Mouse (Mus musculus): ENCODE data around the gene Rap1gds1. TPM values are rescaled to one million over a fixed set of nuclear protein-coding genes. Genes with fewer than 3 reads are reported as not detected.

Rap1gds1 gene
- polyA plus RNA-seq, 1 experiment, result 18.0 TPM

DNA sequence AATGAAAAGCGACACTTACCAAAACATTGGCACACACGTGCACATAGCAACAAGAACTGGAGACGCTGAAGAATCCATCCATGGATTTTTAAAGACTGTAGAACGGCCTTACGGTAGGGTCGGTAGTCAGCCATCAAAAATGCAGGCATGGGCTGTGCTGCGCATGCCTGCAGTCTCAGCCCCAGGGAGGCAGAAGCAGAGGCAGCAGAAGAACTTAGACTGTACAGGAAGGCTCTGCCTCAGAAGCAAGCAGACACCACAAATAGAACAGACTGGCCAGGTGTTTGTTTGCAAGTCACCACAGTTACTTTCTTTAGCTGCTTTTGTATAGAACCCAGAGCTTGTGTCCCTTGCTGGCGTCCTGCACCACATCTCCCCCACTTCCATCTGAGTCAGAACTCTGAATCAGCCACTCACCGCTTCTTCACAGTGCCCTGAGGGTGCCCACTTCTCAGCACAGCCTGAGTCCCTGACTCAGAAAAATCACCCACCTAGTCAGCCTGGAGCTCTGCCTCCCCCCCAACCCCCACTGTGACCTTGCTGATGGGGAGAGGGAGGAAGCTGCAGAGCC lies 174.3 kb downstream of the Rap1gds1 start:
- Histone ChIP-seq H3K4me3 (replicated peaks; ENCODE audit: control insufficient read depth, low read depth, low read length) (no peak overlapping the region), H3K4me1 (ENCODE audit: control insufficient read depth, insufficient read depth, low read length) (no peaks in the 10 kb centered on the region), H3K27ac (ENCODE audit: control insufficient read depth, insufficient read depth, low read depth, low read length, poor library complexity) (no peak overlapping the region)
- no peak for TF ChIP-seq POLR2A (IDR thresholded peaks at IDR 0.05; ENCODE audit: borderline replicate concordance, control insufficient read depth, low read depth, low read length)
- TF ChIP-seq CTCF (IDR thresholded peaks at IDR 0.05; ENCODE audit: control insufficient read depth, insufficient read depth, low read length), result no peak
- 87% methylated on average over 9 of the region's 9 CpGs for WGBS

DNA sequence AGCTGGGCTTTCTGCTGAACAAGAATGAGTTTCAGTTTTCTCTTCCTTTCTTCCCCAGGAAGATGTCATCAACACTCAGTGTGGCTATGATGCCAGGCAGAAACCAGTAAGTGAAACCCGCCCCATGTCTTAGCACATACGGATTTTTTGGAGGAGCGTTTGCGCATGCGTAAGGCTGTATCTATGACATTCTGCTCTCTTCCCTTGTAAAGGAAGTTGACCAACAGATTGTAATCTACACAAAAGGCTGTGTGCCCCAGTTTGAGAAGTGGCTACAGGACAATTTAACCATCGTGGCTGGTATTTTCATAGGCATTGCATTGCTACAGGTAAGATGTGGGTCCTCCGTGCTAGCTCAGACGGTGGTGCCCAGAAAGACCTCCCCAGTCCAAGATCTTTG lies 176.9 kb downstream of the Rap1gds1 start:
- Histone ChIP-seq H3K4me1 (ENCODE audit: control insufficient read depth, insufficient read depth, low read length) (no peaks in the 10 kb centered on the region; the same call in 1 of the 2 replicates), H3K27ac (ENCODE audit: control insufficient read depth, insufficient read depth, low read depth, low read length, poor library complexity) (no peak overlapping the region), H3K4me3 (replicated peaks; ENCODE audit: control insufficient read depth, low read depth, low read length) (no peak overlapping the region)
- 87% methylated on average over 8 of the region's 8 CpGs for WGBS
- no peak for TF ChIP-seq CTCF (IDR thresholded peaks at IDR 0.05; ENCODE audit: control insufficient read depth, insufficient read depth, low read length)
- TF ChIP-seq POLR2A (IDR thresholded peaks at IDR 0.05; ENCODE audit: borderline replicate concordance, control insufficient read depth, low read depth, low read length), result no peak

DNA sequence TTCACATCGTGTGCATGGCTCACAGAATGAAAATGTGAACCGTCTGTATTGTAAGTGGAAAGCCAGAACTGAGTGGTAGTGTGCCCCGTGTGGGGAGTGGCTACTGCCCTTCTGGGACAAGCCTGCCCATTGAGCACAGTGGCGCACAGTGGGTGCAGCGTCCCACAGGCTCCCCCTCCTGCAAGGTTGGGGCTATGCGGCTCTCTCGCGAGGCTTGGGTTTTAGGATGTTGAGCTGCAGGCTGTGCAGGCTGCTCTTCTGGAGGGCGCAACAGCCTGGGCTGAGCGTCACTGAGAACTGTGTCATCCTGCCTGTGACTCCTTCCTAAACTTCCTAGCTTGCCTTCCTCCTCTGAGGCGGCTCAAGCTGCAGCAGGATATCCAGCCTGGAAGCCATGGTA lies 177.5 kb downstream of the Rap1gds1 start:
- Histone ChIP-seq H3K27ac (ENCODE audit: control insufficient read depth, insufficient read depth, low read depth, low read length, poor library complexity) (no peak overlapping the region; the same call in 1 of the 2 replicates), H3K4me3 (replicated peaks; ENCODE audit: control insufficient read depth, low read depth, low read length) (no peak overlapping the region), H3K4me1 (ENCODE audit: control insufficient read depth, insufficient read depth, low read length) (no peaks in the 10 kb centered on the region; the same call in 1 of the 2 replicates)
- TF ChIP-seq POLR2A (IDR thresholded peaks at IDR 0.05; ENCODE audit: borderline replicate concordance, control insufficient read depth, low read depth, low read length), result no peak
- TF ChIP-seq CTCF (IDR thresholded peaks at IDR 0.05; ENCODE audit: control insufficient read depth, insufficient read depth, low read length), result no peak
- 85% methylated on average over 11 of the region's 11 CpGs for WGBS

DNA sequence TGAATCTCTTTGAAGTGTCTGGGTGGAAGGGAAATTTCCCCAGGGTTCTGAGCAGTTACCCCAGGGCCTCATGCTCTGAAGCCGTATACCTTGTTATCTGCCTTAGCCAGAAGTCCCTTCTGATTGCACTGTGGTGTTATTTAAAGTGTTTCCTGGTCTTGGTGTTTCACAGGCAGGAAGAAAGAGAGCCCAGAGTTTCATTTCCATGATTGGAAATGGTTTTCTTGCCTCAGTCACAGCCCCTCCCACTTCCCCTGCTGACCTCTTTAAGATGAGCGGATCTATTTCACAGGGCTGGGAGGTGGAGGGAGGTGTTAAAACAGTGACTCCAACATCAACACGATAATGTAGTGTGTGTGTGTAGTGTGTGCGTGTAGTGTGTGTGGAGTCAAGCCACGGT lies 181.5 kb downstream of the Rap1gds1 start:
- Histone ChIP-seq H3K4me3 (replicated peaks; ENCODE audit: control insufficient read depth, low read depth, low read length) (no peak overlapping the region), H3K27ac (ENCODE audit: control insufficient read depth, insufficient read depth, low read depth, low read length, poor library complexity) (no peak overlapping the region), H3K4me1 (ENCODE audit: control insufficient read depth, insufficient read depth, low read length) (no peaks in the 10 kb centered on the region; the same call in 1 of the 2 replicates)
- WGBS, result 39% methylated on average over 5 of the region's 5 CpGs
- no peak for TF ChIP-seq CTCF (IDR thresholded peaks at IDR 0.05; ENCODE audit: control insufficient read depth, insufficient read depth, low read length)
- TF ChIP-seq POLR2A (IDR thresholded peaks at IDR 0.05; ENCODE audit: borderline replicate concordance, control insufficient read depth, low read depth, low read length), result no peak

DNA sequence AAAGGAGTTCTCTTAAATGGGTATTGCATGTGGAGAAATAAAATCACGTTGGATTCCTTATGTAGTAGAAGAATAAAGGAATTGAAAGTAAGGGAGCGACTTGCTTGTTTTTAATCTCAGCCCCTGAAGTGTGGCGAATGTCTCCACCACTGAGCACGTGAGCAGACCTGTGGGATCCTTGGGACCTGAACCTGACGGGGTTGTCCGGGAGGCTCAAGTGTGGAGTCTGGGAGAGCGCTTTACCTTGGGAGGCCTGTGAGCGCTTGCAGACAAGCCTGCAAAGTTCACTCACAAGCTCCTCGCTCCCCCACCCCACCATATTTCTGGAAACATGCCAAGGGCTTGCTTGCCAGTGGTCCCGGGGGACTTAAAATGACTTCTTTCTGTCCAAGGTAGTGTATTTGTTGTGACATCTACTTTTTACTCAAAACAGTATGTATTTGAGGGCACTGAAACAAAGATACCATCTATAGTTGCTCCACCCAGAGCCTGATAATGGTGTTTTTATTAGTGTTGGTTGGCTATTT lies 185.2 kb downstream of the Rap1gds1 start:
- no peak overlapping the region for H3K4me3 ChIP-seq (replicated peaks; ENCODE audit: control insufficient read depth, low read depth, low read length)
- no peak overlapping the region for H3K27ac ChIP-seq (ENCODE audit: control insufficient read depth, insufficient read depth, low read depth, low read length, poor library complexity)
- TF ChIP-seq CTCF (IDR thresholded peaks at IDR 0.05; ENCODE audit: control insufficient read depth, insufficient read depth, low read length), result no peak
- no peak for TF ChIP-seq POLR2A (IDR thresholded peaks at IDR 0.05; ENCODE audit: borderline replicate concordance, control insufficient read depth, low read depth, low read length)
- no peaks in the 10 kb centered on the region; the same call in 1 of the 2 replicates for H3K4me1 ChIP-seq (ENCODE audit: control insufficient read depth, insufficient read depth, low read length)
- WGBS, result 77% methylated on average over 10 of the region's 10 CpGs

DNA sequence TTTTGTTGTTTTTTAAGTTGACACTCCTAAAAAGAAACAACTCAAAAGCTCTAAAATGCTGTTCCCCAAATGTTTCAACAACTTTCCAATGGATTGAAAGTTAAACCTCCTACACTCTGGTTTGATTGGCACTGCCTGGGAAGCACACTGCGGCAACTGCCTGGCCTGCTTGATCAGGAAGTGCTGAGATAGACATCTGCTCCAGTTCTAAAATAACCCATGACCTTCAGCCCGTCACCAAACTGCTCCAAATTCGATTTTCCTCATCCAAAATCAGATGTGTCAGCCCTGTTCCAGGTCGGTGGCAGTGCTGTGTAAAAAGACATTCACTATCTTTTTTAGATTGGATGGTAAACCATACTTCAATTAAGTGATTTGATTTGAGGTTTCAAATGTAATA lies 185.8 kb downstream of the Rap1gds1 start:
- 46% methylated on average over 4 of the region's 4 CpGs for WGBS

DNA sequence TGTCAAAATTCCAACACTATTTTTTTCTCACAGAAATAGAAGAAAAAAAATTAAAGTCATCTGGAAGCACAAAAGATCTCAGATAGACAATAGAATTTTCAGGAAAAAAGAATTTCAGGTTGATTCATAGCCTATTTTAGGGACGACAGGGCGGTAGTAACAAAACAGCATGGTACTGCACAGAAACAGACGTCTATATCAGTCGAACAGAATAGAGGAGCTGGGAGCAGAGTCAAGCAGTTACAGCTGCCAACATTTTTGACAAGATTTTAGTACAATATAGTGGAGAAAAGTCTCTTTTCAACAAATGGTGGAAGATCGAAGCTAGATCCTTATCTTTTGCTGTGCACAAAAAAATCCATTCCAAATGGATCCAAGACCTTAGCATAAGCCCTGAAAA lies 188.9 kb downstream of the Rap1gds1 start:
- Histone ChIP-seq H3K4me1 (ENCODE audit: control insufficient read depth, insufficient read depth, low read length) (no peaks in the 10 kb centered on the region), H3K27ac (ENCODE audit: control insufficient read depth, insufficient read depth, low read depth, low read length, poor library complexity) (no peak overlapping the region), H3K4me3 (replicated peaks; ENCODE audit: control insufficient read depth, low read depth, low read length) (no peak overlapping the region)
- WGBS, result 89% methylated on average over 5 of the region's 5 CpGs
- no peak for TF ChIP-seq POLR2A (IDR thresholded peaks at IDR 0.05; ENCODE audit: borderline replicate concordance, control insufficient read depth, low read depth, low read length)
- no peak for TF ChIP-seq CTCF (IDR thresholded peaks at IDR 0.05; ENCODE audit: control insufficient read depth, insufficient read depth, low read length)

More for the DNA sequence above, 185.8 kb downstream of the Rap1gds1 start:
- H3K4me1 ChIP-seq (ENCODE audit: control insufficient read depth, insufficient read depth, low read length), result no peaks in the 10 kb centered on the region; the same call in 1 of the 2 replicates
- no peak overlapping the region for H3K27ac ChIP-seq (ENCODE audit: control insufficient read depth, insufficient read depth, low read depth, low read length, poor library complexity)
- TF ChIP-seq CTCF (IDR thresholded peaks at IDR 0.05; ENCODE audit: control insufficient read depth, insufficient read depth, low read length) (no peak), POLR2A (IDR thresholded peaks at IDR 0.05; ENCODE audit: borderline replicate concordance, control insufficient read depth, low read depth, low read length) (no peak)
- no peak overlapping the region for H3K4me3 ChIP-seq (replicated peaks; ENCODE audit: control insufficient read depth, low read depth, low read length)

DNA sequence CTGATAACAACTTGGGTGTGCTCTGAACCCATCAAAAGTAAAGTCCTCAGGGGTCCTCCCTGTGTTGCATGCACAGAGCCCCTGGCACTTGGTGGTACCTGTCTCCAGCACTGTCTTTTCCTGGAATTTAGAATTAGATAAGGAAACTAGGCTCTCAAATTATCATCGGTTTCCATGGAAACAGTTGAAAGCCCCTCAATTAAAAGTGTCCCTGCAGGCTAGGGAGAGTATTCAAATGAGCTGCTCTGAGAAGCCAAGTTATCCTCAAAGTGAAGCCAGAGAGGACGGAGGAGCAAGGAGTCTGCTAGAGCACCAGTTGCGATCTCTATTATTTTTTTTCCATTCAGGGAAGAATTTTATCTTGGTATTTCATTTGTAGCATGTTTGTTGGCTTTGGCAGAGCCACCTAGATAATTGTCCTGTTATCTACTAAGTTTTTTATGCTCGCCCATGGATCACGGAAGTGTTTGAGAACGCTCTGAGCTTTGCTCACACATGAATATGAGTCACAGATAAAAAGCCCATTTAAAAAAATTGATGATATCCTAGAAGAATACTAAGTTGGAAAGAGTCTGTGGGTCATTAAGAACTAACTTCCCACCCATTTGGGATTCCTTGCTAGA lies 193.2 kb downstream of the Rap1gds1 start:
- no peak for TF ChIP-seq POLR2A (IDR thresholded peaks at IDR 0.05; ENCODE audit: borderline replicate concordance, control insufficient read depth, low read depth, low read length)
- TF ChIP-seq CTCF (IDR thresholded peaks at IDR 0.05; ENCODE audit: control insufficient read depth, insufficient read depth, low read length), result no peak
- 78% methylated on average over 6 of the region's 6 CpGs for WGBS

More for the DNA sequence above, 193.2 kb downstream of the Rap1gds1 start:
- H3K4me1 ChIP-seq (ENCODE audit: control insufficient read depth, insufficient read depth, low read length), result no peaks in the 10 kb centered on the region
- no peak overlapping the region for H3K4me3 ChIP-seq (replicated peaks; ENCODE audit: control insufficient read depth, low read depth, low read length)
- no peak overlapping the region for H3K27ac ChIP-seq (ENCODE audit: control insufficient read depth, insufficient read depth, low read depth, low read length, poor library complexity)

All from bone marrow, adult 2 months (tissue).